8 mouse cellular contexts compared by ENCODE assay signal in the genomic region with DNA sequence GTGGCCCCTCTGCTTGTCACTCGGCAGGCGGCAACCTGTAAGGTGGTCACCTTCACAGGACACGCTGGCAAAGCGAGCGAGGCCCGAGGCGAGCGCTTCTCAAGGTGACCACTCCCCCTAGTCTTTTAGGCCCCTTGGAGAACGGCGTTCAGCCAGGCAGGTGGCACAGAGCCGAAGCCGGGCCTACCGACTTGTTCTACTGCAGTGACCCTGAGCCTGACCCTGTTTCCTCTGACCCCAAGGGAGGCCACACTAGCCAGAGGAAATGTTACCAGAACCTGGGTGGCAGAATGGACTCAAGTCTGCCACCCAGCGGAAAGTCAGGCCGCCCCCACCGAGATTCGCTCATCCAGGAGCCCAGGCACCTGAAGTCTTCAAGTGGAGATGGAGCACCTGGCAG.
DNase-seq lines count a peak whose midpoint lies in the region; ATAC-seq and TF ChIP-seq lines count a peak whose summit lies in the region.

No protein-coding gene starts in this region.

- TF ChIP-seq CTCF in kidney, postnatal 0 days (IDR thresholded peaks at IDR 0.05; ENCODE audit: low read depth), result peak; percentile 58

- H3K27ac ChIP-seq in heart, embryonic 16.5 days (ENCODE audit: low read length), result no peak overlapping the region
- no peak overlapping the region for H3K27ac ChIP-seq in kidney, postnatal 0 days
- peak overlapping the region; percentile 80; the same call in 1 of the 2 replicates for H3K27ac ChIP-seq in midbrain, embryonic 13.5 days

- H3K4me3 ChIP-seq in heart, embryonic 16.5 days (ENCODE audit: low read length), result peak overlapping the region; percentile 34
- no peak overlapping the region for H3K4me3 ChIP-seq in kidney, postnatal 0 days (replicated peaks; ENCODE audit: low read depth, low read length)
- H3K4me3 ChIP-seq in midbrain, embryonic 13.5 days (replicated peaks), result no peak overlapping the region

- 10% methylated on average over 17 of the region's 17 CpGs for WGBS in heart, embryonic 16.5 days
- WGBS in kidney, postnatal 0 days, result 6% methylated on average over 17 of the region's 17 CpGs
- WGBS in midbrain, embryonic 13.5 days, result 8% methylated on average over 17 of the region's 17 CpGs

- DNase-seq in adrenal gland, adult 2 months, result peak; percentile 35
- no peak for DNase-seq in adrenal gland, postnatal 4 days (ENCODE audit: low spot score in 2 of 2)
- DNase-seq in thymus, postnatal 4 days, result peak; percentile 51
- no peak for DNase-seq in thymus, postnatal 25 days
- DNase-seq in kidney, postnatal 0 days (ENCODE audit: low spot score), result peak; percentile 31
- no peak for DNase-seq in layer of hippocampus, adult 8-10 months (ENCODE audit: low spot score in 2 of 2)

- peaks cover 5% of the 10 kb centered on the region for H3K4me1 ChIP-seq in heart, embryonic 16.5 days (ENCODE audit: control insufficient read depth, insufficient read depth, low read length)
- no peaks in the 10 kb centered on the region for H3K4me1 ChIP-seq in kidney, postnatal 0 days (replicated peaks; ENCODE audit: insufficient read depth, low read length)
- H3K4me1 ChIP-seq in midbrain, embryonic 13.5 days (replicated peaks), result peaks cover 62% of the 10 kb centered on the region

- H3K4me2 ChIP-seq in heart, embryonic 16.5 days (ENCODE audit: low read depth, low read length), result peak overlapping the region; percentile 58
- H3K4me2 ChIP-seq in kidney, postnatal 0 days (ENCODE audit: low read length), result no peak overlapping the region
- peak overlapping the region; percentile 39 for H3K4me2 ChIP-seq in midbrain, embryonic 13.5 days (replicated peaks)

- H3K36me3 ChIP-seq in heart, embryonic 16.5 days (ENCODE audit: control insufficient read depth, insufficient read depth), result no peaks in the 10 kb centered on the region
- no peaks in the 10 kb centered on the region for H3K36me3 ChIP-seq in kidney, postnatal 0 days (ENCODE audit: insufficient read depth, low read length)
- no peaks in the 10 kb centered on the region for H3K36me3 ChIP-seq in midbrain, embryonic 13.5 days

- ATAC-seq in heart, embryonic 16.5 days (replicated peaks; ENCODE audit: extremely low read depth, insufficient read depth, low FRiP score), result no peak
- no peak for ATAC-seq in kidney, postnatal 0 days (replicated peaks; ENCODE audit: low FRiP score, low read depth)
- ATAC-seq in midbrain, embryonic 13.5 days, result no peak

- H3K9ac ChIP-seq in heart, embryonic 16.5 days (ENCODE audit: low read length), result no peak overlapping the region; the same call in 1 of the 2 replicates
- no peak overlapping the region for H3K9ac ChIP-seq in kidney, postnatal 0 days (ENCODE audit: low read depth, low read length)
- H3K9ac ChIP-seq in midbrain, embryonic 13.5 days (replicated peaks), result no peak overlapping the region

- H3K9me3 ChIP-seq in heart, embryonic 16.5 days (replicated peaks; ENCODE audit: control insufficient read depth, low read length), result no peaks in the 10 kb centered on the region
- H3K9me3 ChIP-seq in kidney, postnatal 0 days (replicated peaks; ENCODE audit: low read length), result no peaks in the 10 kb centered on the region
- no peaks in the 10 kb centered on the region for H3K9me3 ChIP-seq in midbrain, embryonic 13.5 days

- peaks cover 28% of the 10 kb centered on the region for H3K27me3 ChIP-seq in heart, embryonic 16.5 days (ENCODE audit: control insufficient read depth, insufficient read depth, low read length)
- H3K27me3 ChIP-seq in kidney, postnatal 0 days (ENCODE audit: insufficient read depth, low read length), result no peaks in the 10 kb centered on the region
- H3K27me3 ChIP-seq in midbrain, embryonic 13.5 days, result peaks cover 40% of the 10 kb centered on the region

Comparison
In these comparisons a context has a peak if more than half of its experiments do, and no peak if none do; other contexts are left out.
1. DNase-seq: peak in adrenal gland, adult 2 months (single experiment), thymus, postnatal 4 days (single experiment) and kidney, postnatal 0 days (single experiment); none in adrenal gland, postnatal 4 days (0 of 2), thymus, postnatal 25 days (single experiment) and layer of hippocampus, adult 8-10 months (0 of 2).